Mouse (Mus musculus): ENCODE measurements at regions not wholly inside any gene's neighbourhood (a gene's known extent, or its start where the extent isn't known, plus 50 kb on each side); places are given as distances from the start of the nearest gene placed in this dataset.

GRCm38 (mm10) chr11:63822847-63823246 is 99.2 kb downstream of the Hs3st3b1 start:
- TF ChIP-seq POLR2A (IDR thresholded peaks at IDR 0.05; ENCODE audit: insufficient read depth, low read depth, low read length), result no peak
- TF ChIP-seq EP300 (IDR thresholded peaks at IDR 0.05; ENCODE audit: insufficient read depth, low read depth, low read length), result no peak

All from heart, adult 2 months (tissue).